In the genomic region with DNA sequence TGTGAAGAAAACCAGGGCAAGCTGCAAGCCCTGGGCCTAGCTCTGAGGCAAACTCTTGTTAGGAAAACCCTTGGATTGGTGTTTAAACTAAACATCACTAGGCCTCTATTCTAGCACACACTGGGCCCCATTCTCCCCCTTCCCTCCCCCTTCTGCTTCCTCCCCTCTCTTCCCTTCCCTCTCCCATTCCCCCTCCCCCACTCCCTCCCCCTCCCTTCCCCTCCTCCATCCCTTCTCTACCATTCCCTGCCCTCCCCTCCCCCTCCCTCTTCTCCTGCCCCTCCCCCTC, we compare ENCODE assay signal across 12 mouse cellular contexts. TPM values are rescaled to one million over a fixed set of nuclear protein-coding genes. Genes with fewer than 3 reads are reported as not detected.
DNase-seq lines count a peak whose midpoint lies in the region; ATAC-seq lines count a peak whose summit lies in the region.
"Had no signal": no experiment of that assay in that cellular context is flagged by ENCODE, and none has a peak within 500 bp of the region (broad histone marks: within the 10 kb centered on the region; RNA-seq: fewer than 3 reads in every experiment).

No protein-coding gene starts in this region.

- H3K9ac ChIP-seq in kidney, embryonic 16.5 days (replicated peaks; ENCODE audit: low read length) = no peak overlapping the region; the same call in 1 of the 2 replicates
- H3K9ac ChIP-seq in intestine, embryonic 16.5 days (ENCODE audit: low read depth, low read length) = 0 out of 2 replicates have a peak overlapping the region, but pooled peaks have one; percentile 38
- H3K9ac ChIP-seq: midbrain, embryonic 13.5 days had no signal

- H3K36me3 ChIP-seq in heart, embryonic 10.5 days = peaks cover 27% of the 10 kb centered on the region; the same call in 1 of the 2 replicates
- H3K36me3 ChIP-seq in kidney, embryonic 16.5 days (ENCODE audit: insufficient read depth, low read length) = no peaks in the 10 kb centered on the region
- peaks cover 3% of the 10 kb centered on the region for H3K36me3 ChIP-seq in intestine, embryonic 16.5 days (ENCODE audit: control insufficient read depth, insufficient read depth, low read length)

- H3K27me3 ChIP-seq in heart, embryonic 10.5 days (ENCODE audit: insufficient read depth, poor library complexity, severe bottlenecking) = no peaks in the 10 kb centered on the region
- H3K27me3 ChIP-seq in kidney, embryonic 16.5 days (ENCODE audit: insufficient read depth, low read length) = no peaks in the 10 kb centered on the region
- no peaks in the 10 kb centered on the region for H3K27me3 ChIP-seq in intestine, embryonic 16.5 days (replicated peaks; ENCODE audit: control insufficient read depth, insufficient read depth, low read length)
- H3K27me3 ChIP-seq: midbrain, embryonic 13.5 days had no signal

- no peaks in the 10 kb centered on the region for H3K9me3 ChIP-seq in heart, embryonic 10.5 days
- H3K9me3 ChIP-seq in kidney, embryonic 16.5 days (ENCODE audit: low read length) = no peaks in the 10 kb centered on the region
- H3K9me3 ChIP-seq in intestine, embryonic 16.5 days (ENCODE audit: control insufficient read depth, low read length) = no peaks in the 10 kb centered on the region
- H3K9me3 ChIP-seq: midbrain, embryonic 13.5 days had no signal

- H3K4me2 ChIP-seq in kidney, embryonic 16.5 days (replicated peaks; ENCODE audit: low read depth, low read length) = no peak overlapping the region
- H3K4me2 ChIP-seq in intestine, embryonic 16.5 days (ENCODE audit: low read depth, low read length) = no peak overlapping the region
- H3K4me2 ChIP-seq: midbrain, embryonic 13.5 days had no signal

- no peak overlapping the region for H3K4me3 ChIP-seq in heart, embryonic 10.5 days
- H3K4me3 ChIP-seq in kidney, embryonic 16.5 days (ENCODE audit: low read length) = no peak overlapping the region
- H3K4me3 ChIP-seq in intestine, embryonic 16.5 days (ENCODE audit: low read length) = no peak overlapping the region
- H3K4me3 ChIP-seq: midbrain, embryonic 13.5 days had no signal

- ATAC-seq in kidney, embryonic 16.5 days (ENCODE audit: low FRiP score, low TSS enrichment) = no peak
- ATAC-seq in intestine, embryonic 16.5 days = no peak
- ATAC-seq in frontal cortex, adult (ENCODE audit: low TSS enrichment) = no peak

- DNase-seq in heart, embryonic 10.5 days (ENCODE audit: low spot score) = no peak
- DNase-seq in heart, adult 18-20 months = no peak
- no peak for DNase-seq in kidney, adult 8-10 months
- DNase-seq in R1 (ENCODE audit: low read depth, low spot score) = peak; percentile 75
- DNase-seq in layer of hippocampus, adult 11-12 months (ENCODE audit: low spot score) = no peak
- DNase-seq: gastrocnemius, postnatal 10 days; kidney, postnatal 36 days; spleen, adult 18-20 months had no signal

- H3K27ac ChIP-seq in heart, embryonic 10.5 days = peak overlapping the region; percentile 84
- H3K27ac ChIP-seq in kidney, embryonic 16.5 days (ENCODE audit: low read length) = peak overlapping the region; percentile 54
- H3K27ac ChIP-seq in intestine, embryonic 16.5 days (ENCODE audit: low read length) = peak overlapping the region; percentile 19; the same call in 1 of the 2 replicates
- H3K27ac ChIP-seq: midbrain, embryonic 13.5 days had no signal

- peaks cover 87% of the 10 kb centered on the region for H3K4me1 ChIP-seq in heart, embryonic 10.5 days
- peaks cover 65% of the 10 kb centered on the region for H3K4me1 ChIP-seq in kidney, embryonic 16.5 days (ENCODE audit: insufficient read depth, low read length)
- H3K4me1 ChIP-seq in intestine, embryonic 16.5 days (ENCODE audit: control insufficient read depth, insufficient read depth, low read length) = peaks cover 58% of the 10 kb centered on the region

RNA-seq across cellular contexts. Expression of a gene that starts 12.5 kb away (rescaled TPM):
- polyA plus RNA-seq in heart, embryonic 10.5 days (2016; fragmentation: Nextera tagmentation; extraction: Ambion mirVana) = 71.5 and 91.4 TPM in 2 replicates
- total RNA-seq in heart, adult 18-20 months (2021) = 100 to 1,000 TPM; 218 to 240 TPM
- polyA plus RNA-seq in kidney, embryonic 16.5 days (2015; fragmentation: Nextera tagmentation; extraction: Ambion mirVana) = 103 and 106 TPM in 2 replicates
- 114 and 127 TPM in 2 replicates for polyA plus RNA-seq in intestine, embryonic 16.5 days (2015; fragmentation: Nextera tagmentation; extraction: Ambion mirVana)

Comparison
In these comparisons a context has a peak if more than half of its experiments do, and no peak if none do; other contexts are left out.
1. H3K27ac ChIP-seq: peak in every context shown above with its lines; median percentile 84 in heart, embryonic 10.5 days; 54 in kidney, embryonic 16.5 days; 19 in intestine, embryonic 16.5 days.